Mouse (Mus musculus): ENCODE data around the gene Ddc.

Gene Ddc

DNA sequence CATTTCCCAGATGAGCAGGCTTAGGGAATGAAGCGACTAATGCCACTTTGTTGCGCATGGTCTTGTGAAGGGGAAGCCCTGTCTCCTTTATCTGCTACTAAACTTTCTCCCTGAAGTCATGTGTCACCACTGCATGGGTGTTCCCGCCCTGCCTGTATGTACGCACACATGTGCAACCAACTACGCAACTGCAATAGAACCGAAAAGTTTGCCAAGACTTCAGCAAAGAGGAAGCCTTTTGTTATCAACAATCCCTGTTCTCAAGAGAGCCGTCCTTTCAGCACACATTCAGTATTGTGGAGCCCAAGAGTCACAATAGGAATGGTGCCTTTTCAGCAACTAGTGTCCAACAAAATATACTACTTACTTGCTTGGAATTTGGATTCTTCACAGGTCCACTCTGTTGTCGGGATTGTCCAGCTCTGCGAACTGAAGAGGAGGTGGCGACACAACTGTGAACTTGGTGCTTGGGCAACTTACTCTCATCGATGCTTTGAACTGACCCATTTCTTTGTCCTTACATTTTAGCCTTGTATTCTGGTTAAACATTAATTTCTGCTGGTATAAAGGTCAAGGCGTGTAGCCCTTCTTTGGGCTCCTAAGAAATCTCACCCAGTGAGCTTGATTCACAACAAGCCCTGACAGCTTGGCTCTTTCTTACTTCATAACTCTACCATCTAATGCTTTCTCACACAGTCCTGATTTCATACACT is at the start of gene Ddc:
Gene Ddc (minus strand): TSS at position 500 of the 713 bp plus-strand sequence.
- DNase-seq (ENCODE audit: extremely low read depth, low read depth): no peak

DNA sequence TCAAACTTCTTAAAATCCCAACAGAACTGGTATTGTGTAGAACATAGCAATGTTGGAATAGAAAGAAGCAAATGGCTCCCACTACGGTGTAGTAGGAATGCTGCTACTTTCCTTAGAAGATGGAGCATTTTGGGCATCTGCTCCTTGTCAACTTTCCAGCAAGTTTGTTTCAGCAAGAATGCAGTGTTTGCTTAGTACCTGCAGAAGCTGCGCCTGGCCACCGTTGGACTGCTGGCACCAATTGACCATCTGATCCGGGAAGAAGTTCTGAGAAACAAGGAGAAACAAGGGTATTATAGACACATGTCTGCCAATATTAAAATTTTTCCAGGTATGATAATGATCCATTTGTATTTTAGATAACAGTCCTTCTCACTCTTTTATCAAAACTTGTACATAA is 47.8 kb upstream of the Ddc start:
- DNase-seq (ENCODE audit: extremely low read depth, low read depth): no peak

DNA sequence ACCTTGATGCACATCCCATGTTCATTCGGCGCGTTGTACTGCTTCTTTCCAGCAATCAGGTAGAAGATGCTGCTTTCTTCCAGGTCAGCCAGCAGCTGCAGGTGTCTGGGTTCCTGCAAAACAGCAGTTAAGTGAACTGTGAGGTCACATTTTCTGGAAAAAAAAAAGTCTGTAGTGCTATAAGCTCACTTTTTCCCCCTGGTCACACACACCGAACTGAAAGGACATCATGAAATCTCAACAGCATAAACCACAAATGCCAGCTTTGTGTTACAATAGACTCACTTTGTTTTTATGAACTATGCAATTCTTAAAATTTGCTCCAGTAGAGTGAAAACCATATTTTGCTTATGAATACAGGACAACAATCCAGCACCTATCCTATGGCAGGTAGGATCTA is 46.9 kb upstream of the Ddc start:
- DNase-seq (ENCODE audit: extremely low read depth, low read depth): no peak

DNA sequence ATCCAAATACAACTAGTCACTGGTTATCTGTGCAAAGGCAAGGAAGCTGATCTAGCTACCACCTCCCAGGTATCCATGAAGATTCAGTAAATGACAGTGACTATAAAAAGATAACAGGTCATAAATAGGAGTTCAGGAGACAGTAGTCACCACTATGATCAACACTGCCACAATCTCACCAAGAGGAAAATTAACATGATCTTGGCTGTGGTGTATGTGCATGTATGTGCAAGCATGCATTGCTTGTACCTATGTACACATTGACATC is 46.1 kb upstream of the Ddc start:
- no peak for DNase-seq (ENCODE audit: extremely low read depth, low read depth)

DNA sequence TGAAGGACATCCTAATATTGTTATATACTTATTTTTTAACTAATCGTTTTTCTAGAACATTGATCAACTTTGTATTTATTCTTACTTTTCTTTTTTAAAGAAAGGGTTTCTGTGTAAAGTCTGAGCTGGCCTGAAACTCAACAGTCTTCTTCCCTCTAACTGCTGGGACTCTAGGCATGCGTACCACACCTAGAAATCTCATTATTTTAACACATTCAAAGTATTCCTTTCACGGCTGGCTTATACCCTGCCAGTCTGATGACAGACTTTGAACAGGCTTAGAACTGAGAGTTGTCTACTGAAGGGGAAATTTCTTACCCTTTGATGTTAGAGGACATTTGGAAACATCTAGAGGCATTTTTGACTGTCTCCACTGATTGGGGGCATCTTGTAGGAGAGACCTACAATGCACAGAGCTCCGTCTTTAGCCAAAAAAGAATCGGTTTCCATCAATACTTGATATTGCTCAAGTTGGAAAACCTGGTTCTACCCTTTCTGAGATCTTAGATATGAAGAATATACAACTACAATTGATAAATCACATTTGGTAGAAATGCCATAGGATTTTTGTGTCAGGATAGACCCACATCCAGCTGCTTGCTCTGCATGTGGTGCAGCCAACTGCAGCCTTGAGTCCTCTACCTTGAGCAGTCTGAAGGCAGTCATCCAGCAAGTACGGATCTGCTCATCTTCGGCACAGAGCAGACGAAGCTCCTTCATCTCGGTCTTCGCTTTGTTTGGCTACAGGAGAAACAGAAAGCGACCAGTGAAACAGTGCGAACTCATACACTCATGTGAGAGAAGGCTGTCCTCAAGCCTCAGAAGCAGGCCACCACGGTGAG is 45.5 kb upstream of the Ddc start:
- DNase-seq (ENCODE audit: extremely low read depth, low read depth): no peak

DNA sequence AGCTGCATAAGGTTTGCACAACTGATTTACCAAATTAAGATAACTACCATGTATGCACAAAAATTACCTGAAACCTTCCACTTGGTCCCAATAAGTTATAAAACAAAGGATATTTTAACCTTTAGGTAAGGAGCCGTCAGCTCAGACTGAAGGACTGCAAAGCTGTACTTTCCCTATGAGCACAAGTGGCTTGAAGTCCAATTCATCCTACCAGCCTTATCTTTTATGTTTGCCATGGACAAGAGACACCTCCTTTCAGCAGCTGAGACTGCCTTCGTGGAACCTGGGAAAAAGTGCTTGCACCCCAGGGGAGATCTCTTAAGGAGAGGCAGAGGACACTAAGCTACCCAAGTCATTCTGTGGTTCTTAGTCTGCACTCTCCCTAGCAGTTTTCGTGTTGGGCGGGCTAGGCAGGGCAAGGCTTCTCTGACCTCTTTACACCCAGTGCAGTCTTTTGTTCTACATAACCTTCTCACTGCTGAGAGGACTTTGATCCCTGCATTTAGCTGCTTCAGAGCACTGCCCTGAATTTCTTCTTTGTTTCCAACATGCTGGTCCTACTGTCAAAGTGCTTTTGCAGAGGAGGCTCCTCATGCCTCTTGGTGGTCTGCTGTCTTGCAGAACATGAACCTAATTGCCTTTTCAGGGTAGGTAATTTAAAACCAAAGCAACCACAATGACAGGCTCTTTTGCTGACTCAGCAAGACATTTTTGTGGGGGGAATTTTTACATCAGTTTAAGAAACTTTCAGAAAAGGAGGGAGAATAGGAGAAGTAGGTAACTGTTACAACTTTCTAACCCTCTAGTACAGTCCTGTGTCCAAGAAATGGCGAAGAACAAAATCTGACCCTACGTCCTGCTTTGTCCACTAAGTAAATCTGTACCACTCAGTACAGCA is 44.6 kb upstream of the Ddc start:
- DNase-seq (ENCODE audit: extremely low read depth, low read depth): no peak

DNA sequence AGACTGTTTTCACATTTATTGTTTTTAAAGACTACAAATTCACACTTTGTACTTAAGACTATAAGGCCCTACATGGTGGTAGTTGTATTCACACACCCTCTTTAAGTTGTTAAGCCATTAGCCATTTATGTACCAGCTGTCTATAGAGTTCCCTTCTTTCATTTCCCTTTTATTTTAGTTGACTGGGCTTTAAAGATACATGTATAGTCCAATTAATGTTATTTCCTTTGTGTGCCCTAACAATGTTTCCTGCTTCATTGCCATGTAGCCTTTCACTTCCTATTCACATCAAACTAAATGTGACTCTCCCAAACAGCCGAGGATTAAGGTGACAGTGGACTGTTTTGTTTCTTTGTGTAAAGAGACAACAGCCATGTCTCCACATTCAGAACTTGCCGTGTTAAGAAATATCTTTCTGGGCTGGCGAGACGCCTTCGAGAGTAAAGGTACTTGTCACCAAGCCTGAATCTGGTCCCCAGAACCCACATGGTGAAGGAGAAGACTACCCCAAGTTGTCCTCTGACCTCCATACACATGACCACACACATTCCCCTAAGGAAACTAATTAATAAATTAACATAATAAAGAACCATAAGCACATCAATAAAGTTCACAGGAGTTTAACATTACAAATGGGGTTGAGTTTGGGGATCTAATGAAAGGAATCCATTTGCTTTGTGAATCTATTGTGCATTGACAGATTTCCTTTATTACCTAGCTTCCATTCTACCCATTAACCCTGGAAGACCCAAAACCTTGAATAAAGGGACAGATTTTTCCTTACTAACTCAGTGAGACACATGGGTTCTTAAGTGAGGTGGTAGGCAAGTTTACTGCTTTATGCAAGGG is 43.1 kb upstream of the Ddc start:
- no peak for DNase-seq (ENCODE audit: extremely low read depth, low read depth)

DNA sequence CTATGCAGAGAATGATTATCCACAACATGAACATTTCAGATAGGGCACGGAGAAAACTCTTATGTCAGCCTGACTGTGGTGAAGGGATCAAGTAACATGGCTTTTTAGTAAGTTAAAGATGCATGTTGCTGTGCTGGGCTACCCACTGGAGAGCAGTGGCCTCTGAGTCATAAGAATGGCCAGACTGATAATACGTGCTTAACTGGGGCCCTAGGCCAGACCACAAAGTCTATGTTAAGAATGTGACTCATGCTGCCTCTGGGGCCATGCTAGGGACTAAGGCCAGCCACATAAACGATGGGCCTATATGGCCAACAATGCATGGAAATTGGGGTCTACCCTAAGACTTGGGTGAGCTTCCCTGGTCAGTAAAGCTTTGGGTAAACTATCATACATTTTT is 41.7 kb upstream of the Ddc start:
- no peak for DNase-seq (ENCODE audit: extremely low read depth, low read depth)

DNA sequence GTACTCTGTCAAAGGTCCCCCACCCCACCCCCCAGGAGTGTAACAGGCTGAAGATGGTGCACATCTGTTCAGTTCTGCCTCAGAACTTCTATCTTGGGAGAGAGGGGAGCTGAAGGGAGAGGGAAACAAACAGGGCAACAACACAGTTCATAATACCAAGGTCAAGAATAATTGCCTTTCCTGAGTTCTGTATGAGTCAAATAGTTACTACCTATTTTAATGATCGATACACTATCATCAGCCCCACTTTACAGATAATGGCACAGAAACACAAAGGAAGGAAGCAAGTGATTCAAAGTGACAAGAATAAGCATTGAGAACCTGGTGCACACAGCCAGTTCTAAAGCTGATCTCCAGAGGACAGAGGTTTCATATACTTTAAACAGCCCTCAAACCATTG is 40.6 kb upstream of the Ddc start:
- DNase-seq (ENCODE audit: extremely low read depth, low read depth): no peak

DNA sequence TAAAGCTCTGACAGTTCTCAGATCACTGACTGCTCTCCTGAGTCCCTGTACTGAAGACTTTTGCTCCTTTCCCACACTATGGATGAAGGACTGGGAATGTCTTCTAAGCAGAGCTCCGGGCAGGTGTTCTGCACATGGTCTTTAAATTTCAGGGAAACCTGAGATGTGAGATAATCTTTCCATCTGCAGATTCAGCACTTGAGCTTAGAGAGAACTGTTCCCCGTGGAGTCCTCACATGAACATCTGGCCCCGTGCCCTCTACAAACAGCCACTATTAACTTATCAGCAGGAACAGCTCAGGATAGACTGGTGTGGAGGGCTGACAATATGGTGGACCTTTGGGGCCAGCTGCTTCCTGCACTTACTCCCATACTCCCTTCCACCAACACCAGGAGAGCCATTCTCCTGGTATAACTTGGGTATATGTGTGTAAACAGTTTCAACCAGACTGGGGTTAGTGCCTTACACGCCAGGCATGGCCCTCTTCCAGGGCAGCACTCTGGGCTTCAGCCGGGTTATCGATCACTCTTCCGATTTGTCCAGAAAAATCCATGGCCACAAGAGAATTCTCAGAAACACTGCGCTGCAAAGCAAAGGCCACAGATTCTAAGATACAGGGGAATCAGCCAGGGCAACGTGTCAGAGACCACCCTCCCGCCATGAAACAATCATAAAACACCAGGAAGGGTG is 39.5 kb upstream of the Ddc start:
- DNase-seq (ENCODE audit: extremely low read depth, low read depth): no peak

DNA sequence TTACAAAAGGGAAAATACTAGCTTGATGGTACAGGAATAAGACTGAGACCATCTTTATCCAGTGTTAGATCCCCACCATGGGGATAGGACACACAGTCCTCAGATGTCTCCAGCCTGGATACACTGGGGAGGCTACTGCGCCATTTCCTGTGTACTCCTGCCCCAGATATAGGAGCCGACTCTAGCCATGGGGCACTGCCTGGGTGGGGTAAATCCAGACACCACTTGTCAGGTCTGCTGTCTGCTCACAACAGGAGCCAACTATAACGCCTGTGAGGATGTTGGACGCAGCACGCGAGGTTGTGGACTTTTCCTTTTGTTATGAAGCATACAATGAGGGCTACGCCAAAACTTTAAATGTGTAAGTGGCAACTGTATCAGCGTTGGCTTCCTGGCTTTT is 36.9 kb upstream of the Ddc start:
- DNase-seq (ENCODE audit: extremely low read depth, low read depth): no peak

DNA sequence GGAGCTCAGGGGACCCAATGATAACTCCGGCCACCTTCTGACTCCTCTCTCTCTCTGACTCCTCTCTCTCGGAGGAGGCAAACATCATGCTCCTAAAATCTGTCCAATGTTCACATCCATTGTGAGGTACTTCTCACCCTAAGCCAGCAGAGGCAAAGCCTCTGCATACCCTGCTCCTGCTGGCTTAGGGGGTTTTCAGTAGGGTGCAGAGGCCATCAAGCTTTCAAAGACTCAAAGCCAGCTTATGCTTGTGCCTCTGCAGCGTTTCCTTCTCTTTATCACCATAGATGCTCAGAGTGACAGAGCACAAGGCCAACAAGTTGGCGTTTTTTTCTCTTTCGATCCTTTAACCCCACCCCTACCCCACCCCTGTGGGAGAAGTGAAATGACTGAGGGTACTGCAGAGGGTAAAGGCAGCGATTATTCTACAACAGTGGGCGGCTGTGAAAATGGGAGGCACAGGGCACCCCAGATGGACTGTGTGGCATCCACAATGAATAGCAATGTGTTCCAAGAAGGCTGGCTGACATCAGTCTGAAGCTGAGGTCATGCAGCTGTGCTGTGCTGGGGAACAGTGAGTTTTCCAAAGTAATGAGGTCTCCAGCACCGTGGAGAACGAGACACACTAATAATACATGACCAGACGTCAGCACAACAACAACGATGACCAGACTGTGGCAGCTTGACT is 34.3 kb upstream of the Ddc start:
- DNase-seq (ENCODE audit: extremely low read depth, low read depth): no peak

DNA sequence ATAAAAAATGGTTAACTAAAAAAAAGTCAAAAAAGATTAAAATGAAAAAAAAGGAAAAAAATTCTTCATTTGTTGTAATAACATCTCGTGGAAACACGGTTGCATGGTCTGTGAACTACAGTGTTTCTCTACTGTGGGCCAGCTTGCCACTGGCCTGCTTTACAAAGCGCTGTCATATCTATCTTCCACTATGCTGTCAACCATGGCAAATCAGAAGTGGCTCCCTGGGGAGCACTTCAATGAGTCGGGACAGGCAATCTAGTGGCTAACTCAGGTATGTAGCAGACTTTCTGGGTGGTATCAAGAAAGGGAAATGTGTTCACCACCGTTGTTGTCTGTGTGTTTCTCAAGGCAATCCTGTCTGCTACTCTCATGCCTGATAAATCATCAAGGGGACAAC is 33.7 kb upstream of the Ddc start:
- DNase-seq (ENCODE audit: extremely low read depth, low read depth): no peak

DNA sequence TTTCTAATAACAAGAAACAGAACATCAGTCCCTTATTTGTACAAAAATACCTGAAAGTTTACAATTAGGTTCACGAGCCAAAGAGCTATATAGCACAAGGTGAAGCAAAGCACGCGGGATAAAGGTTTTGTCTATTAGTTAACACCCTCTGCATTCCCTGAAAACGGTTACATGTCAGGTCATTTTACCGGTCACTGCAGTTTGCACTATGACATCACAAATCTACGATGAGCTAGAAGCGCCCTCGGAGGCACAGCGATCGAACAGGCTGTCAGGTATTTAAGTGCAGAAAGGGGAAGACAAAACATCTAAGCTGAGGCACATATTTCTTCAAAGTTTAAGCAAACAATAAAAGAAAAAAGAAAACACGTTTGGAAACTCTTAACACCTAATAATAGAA is 32.6 kb upstream of the Ddc start:
- DNase-seq (ENCODE audit: extremely low read depth, low read depth): no peak

DNA sequence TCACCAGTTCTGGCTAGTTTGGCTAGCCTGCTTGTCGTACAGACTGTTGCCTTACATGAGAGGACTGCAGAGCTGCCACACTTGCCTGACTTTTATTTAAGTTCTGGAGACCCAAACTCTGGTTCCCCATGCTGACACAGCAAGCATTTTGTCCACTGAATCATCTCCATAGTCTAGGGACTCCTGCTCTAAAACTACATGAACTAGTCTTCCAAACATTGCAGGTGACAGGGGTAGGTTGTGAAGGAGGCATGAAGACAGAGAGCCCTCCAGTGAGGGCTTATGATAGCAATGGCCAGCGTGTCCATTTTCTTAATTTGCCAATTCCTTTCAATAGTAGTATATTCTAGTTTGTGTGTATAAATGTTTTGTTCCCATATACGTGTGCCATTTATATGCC is 31.1 kb upstream of the Ddc start:
- no peak for DNase-seq (ENCODE audit: extremely low read depth, low read depth)

DNA sequence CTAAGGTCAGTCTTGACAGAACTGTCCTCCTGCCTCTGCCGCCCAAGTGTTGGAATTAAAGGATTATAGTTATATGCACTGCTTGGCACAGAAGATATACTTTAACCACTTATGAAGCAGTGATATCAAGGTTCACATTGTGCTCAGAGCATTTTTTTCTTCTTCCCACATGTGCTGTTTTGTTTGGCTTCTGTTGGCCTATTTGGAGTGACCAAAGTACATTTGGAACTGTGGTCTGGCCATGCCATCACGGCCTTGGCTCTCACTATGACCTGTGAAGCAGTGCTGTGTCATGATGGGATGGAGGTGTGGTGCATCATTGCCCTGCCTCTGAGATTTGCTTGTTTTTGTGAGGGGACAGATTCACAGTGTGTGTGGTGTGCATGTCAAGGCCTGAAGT is 30.6 kb upstream of the Ddc start:
- DNase-seq (ENCODE audit: extremely low read depth, low read depth): no peak

DNA sequence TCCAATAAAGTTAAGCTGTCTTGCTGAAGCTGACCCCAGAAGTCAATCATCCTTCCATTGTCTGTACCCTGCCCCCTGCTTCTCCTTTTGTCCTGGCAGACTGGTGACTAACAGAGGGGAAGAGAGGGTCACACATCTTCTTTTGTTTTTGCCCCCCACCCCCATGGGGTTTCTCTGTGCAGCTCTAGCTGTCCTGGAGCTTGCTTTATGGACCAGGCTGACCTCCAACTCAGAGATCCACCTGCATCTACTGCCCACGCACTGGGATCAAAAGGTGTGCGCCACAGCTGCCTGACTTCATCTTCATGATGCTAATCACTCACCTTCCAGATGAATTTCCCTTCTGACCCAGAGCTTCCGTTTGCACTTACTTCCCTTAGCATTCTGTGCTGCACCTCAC is 26.0 kb upstream of the Ddc start:
- DNase-seq (ENCODE audit: extremely low read depth, low read depth): no peak

DNA sequence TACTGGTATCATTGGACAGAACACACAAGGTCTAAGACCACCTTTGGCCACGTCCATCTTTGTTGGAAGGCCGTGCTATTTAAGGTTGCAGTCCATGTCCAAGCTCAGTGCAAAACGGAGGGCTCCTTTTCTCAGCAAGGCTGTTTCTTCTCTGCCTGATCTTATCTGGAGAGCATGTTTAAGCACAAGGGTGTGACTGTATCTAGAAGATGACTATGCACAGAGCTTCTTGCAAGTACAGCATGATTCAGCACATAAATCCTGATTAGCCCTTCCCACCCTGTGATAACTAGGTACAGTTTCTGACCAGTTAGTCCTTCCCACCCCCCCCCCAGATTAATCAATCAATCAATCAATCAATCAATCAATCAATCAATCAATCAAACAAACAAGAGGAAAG is 25.4 kb upstream of the Ddc start:
- no peak for DNase-seq (ENCODE audit: extremely low read depth, low read depth)

DNA sequence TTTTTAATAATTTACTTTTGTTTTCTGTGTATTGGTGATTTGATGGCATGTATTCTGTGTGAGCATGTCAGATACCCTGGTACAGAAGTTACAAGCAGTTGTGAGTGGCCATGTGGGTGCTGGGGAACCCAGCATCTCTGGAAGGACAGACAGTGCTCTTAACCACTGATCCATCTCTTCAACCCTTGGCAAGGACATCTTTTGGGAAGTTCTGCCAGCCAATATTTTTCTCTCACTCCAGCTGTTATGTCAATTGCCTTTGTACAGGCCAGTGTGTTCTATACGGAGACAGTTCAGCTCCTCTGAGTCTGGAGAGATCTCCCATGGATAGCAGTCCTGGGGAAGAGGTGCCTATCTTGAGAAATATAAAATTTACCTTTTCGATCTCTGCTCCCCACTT is 24.2 kb upstream of the Ddc start:
- no peak for DNase-seq (ENCODE audit: extremely low read depth, low read depth)

DNA sequence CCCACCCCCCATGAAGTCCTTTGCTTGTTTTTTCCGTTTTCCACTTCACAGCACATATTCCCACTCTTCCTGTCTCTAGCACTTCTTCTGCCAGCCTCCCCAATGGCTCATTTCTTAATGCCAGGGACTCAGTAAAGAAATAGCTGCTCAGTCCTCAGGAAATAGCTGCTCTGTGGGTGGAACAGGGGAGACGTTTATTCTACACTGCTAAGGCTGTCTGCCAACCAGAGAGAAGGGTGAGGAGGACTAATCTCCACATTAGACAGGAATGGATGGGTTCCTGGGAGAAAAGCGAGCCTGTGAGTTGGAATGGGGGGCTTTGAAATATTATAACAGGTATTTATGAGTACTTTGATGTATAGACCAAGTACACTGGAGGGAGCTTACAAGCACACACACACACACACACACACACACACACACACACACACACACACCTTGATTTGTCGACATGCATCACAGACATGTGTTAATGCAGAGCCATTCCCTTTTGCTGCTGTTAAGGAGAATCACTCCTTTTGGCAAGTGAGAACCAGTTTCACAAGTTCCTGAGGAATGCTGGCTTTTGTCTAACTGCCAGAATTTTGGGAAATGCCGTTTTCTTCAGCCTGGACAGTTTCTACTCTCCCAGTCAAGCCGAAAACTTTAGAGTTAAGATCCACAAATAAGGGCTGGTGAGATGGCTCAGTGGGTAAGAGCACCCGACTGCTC is 9.9 kb upstream of the Ddc start:
- DNase-seq (ENCODE audit: extremely low read depth, low read depth): no peak

All from MEL-GATA-1-ER (cell line).